Mouse (Mus musculus) heart, adult 2 months (tissue): ENCODE results near the gene Pdss2.

Experiments used
- CTCF ChIP-seq: fragments of 200-600 bp; IDR thresholded peaks from 2 replicates; pipeline ENCODE4 v1.8.1; 2022; ENCODE audit warnings: antibody characterized with exemption, mild to moderate bottlenecking, moderate library complexity
- EP300 ChIP-seq: fragments of 200-500 bp; IDR thresholded peaks from 2 replicates; pipeline ENCODE4 v1.6.1; 2011; ENCODE audit warnings: low read depth, low read length, control low read depth; ENCODE audit not compliant: insufficient read depth
- POLR2A ChIP-seq: fragments of 200-500 bp; IDR thresholded peaks from 2 replicates; pipeline ENCODE4 v1.6.1; 2011; ENCODE audit warnings: mild to moderate bottlenecking, low read depth, low read length, control low read depth; ENCODE audit not compliant: insufficient read depth

GRCm38 (mm10) chr10:43466223-43466622 lies 244.9 kb downstream of the Pdss2 start:
- TF ChIP-seq CTCF, result no peak
- no peak for TF ChIP-seq POLR2A
- no peak for TF ChIP-seq EP300
